ENCODE assay signal across 33 mouse cellular contexts in genomic region chr11:69867335-69867734, GRCm38 (mm10). TPM values are rescaled to one million over a fixed set of nuclear protein-coding genes. Genes with fewer than 3 reads are reported as not detected.
A peak's percentile ranks its signal among the peaks of the same experiment; 100 is the strongest.
DNase-seq lines count a peak whose midpoint lies in the region; ATAC-seq and TF ChIP-seq lines count a peak whose summit lies in the region.
"Had no signal": no experiment of that assay in that cellular context is flagged by ENCODE, and none has a peak within 500 bp of the region (broad histone marks: within the 10 kb centered on the region; RNA-seq: fewer than 3 reads in every experiment).

No protein-coding gene starts in this region.

- TF ChIP-seq CTCF in liver, embryonic 14.5 days (IDR thresholded peaks at IDR 0.05; ENCODE audit: low read depth), result no peak

- H3K36me3 ChIP-seq in hindbrain, embryonic 13.5 days, result no peaks in the 10 kb centered on the region
- H3K36me3 ChIP-seq in hindbrain, embryonic 12.5 days, result no peaks in the 10 kb centered on the region
- H3K36me3 ChIP-seq in liver, embryonic 14.5 days (replicated peaks; ENCODE audit: control insufficient read depth, insufficient read depth, low read depth), result no peaks in the 10 kb centered on the region
- H3K36me3 ChIP-seq: embryonic facial prominence, embryonic 10.5 days; embryonic facial prominence, embryonic 15.5 days; forebrain, embryonic 12.5 days; kidney, embryonic 15.5 days; limb, embryonic 12.5 days; midbrain, embryonic 13.5 days had no signal

- no peaks in the 10 kb centered on the region; the same call in 1 of the 2 replicates for H3K27me3 ChIP-seq in hindbrain, embryonic 13.5 days
- H3K27me3 ChIP-seq in hindbrain, embryonic 12.5 days, result 0 out of 2 replicates have a peak, but pooled peaks cover 5% of the 10 kb centered on the region
- H3K27me3 ChIP-seq in liver, embryonic 14.5 days (ENCODE audit: control insufficient read depth, insufficient read depth, low read length), result no peaks in the 10 kb centered on the region
- H3K27me3 ChIP-seq: embryonic facial prominence, embryonic 15.5 days; forebrain, embryonic 12.5 days; kidney, embryonic 15.5 days; midbrain, embryonic 13.5 days had no signal

- no peaks in the 10 kb centered on the region for H3K9me3 ChIP-seq in hindbrain, embryonic 13.5 days
- no peaks in the 10 kb centered on the region for H3K9me3 ChIP-seq in hindbrain, embryonic 12.5 days (replicated peaks)
- H3K9me3 ChIP-seq in liver, embryonic 14.5 days (ENCODE audit: control insufficient read depth, low read length), result no peaks in the 10 kb centered on the region
- H3K9me3 ChIP-seq: embryonic facial prominence, embryonic 10.5 days; embryonic facial prominence, embryonic 15.5 days; forebrain, embryonic 12.5 days; kidney, embryonic 15.5 days; limb, embryonic 12.5 days; megakaryocyte, embryonic 14.5 days; midbrain, embryonic 13.5 days had no signal

- no peak for ATAC-seq in hindbrain, embryonic 13.5 days (ENCODE audit: low FRiP score)
- no peak for ATAC-seq in hindbrain, embryonic 12.5 days (ENCODE audit: low FRiP score)
- peak; percentile 63; the same call in 1 of the 2 replicates for ATAC-seq in liver, embryonic 14.5 days (ENCODE audit: insufficient read depth)
- ATAC-seq in frontal cortex, adult (ENCODE audit: low TSS enrichment), result no peak
- ATAC-seq: activated CD4-positive, CD25-positive, alpha-beta regulatory T cell, adult 4 months; forebrain, postnatal 0 days; midbrain, embryonic 13.5 days had no signal

- peak; percentile 49 to 61 for DNase-seq in lung, adult 18-20 months
- DNase-seq in lung, postnatal 10 days, result no peak
- no peak for DNase-seq in liver, embryonic 14.5 days (ENCODE audit: low read depth in 3 of 3, low spot score in 3 of 3)
- no peak for DNase-seq in thymus, postnatal 25 days
- DNase-seq: adrenal gland, adult 2 months; adrenal gland, postnatal 36 days; B cell, adult 2 months; cerebellum, adult 2 months; cerebellum, postnatal 14 days; forebrain, postnatal 0 days; gastrocnemius, postnatal 14 days; heart, adult 2 months; heart, postnatal 36 days; kidney, adult 18-20 months; kidney, postnatal 25 days; lung, embryonic 14.5 days; thymus, postnatal 14 days had no signal

- H3K4me3 ChIP-seq in hindbrain, embryonic 13.5 days, result no peak overlapping the region
- H3K4me3 ChIP-seq in hindbrain, embryonic 12.5 days, result no peak overlapping the region
- H3K4me3 ChIP-seq in liver, embryonic 14.5 days (ENCODE audit: insufficient read depth in 1 of 2, low read depth in 2 of 2, low read length in 2 of 2), result no peak overlapping the region
- H3K4me3 ChIP-seq: embryonic facial prominence, embryonic 10.5 days; embryonic facial prominence, embryonic 15.5 days; forebrain, embryonic 12.5 days; heart, adult 2 months; kidney, embryonic 15.5 days; limb, embryonic 12.5 days; megakaryocyte, embryonic 14.5 days; midbrain, embryonic 13.5 days had no signal

- WGBS in hindbrain, embryonic 13.5 days, result 73% methylated on average over 9 of the region's 9 CpGs
- WGBS in hindbrain, embryonic 12.5 days, result 74% methylated on average over 9 of the region's 9 CpGs
- WGBS in liver, embryonic 14.5 days (ENCODE audit: insufficient replicate concordance), result 32% methylated on average over 9 of the region's 9 CpGs

- H3K4me1 ChIP-seq in hindbrain, embryonic 13.5 days (replicated peaks), result no peaks in the 10 kb centered on the region
- no peaks in the 10 kb centered on the region for H3K4me1 ChIP-seq in hindbrain, embryonic 12.5 days
- peaks cover 32 to 33% of the 10 kb centered on the region in 2 experiments for H3K4me1 ChIP-seq in liver, embryonic 14.5 days (replicated peaks; ENCODE audit: control insufficient read depth in 2 of 2, insufficient read depth in 2 of 2, low read length in 1 of 2)
- H3K4me1 ChIP-seq: kidney, embryonic 15.5 days; midbrain, embryonic 13.5 days had no signal

- H3K4me2 ChIP-seq in hindbrain, embryonic 13.5 days, result no peak overlapping the region
- no peak overlapping the region for H3K4me2 ChIP-seq in hindbrain, embryonic 12.5 days (replicated peaks)
- H3K4me2 ChIP-seq in liver, embryonic 14.5 days (ENCODE audit: low read depth), result no peak overlapping the region
- H3K4me2 ChIP-seq: embryonic facial prominence, embryonic 15.5 days; forebrain, embryonic 12.5 days; hindbrain, embryonic 14.5 days; kidney, embryonic 15.5 days; limb, embryonic 12.5 days; lung, embryonic 14.5 days; midbrain, embryonic 13.5 days had no signal

- no peak overlapping the region for H3K27ac ChIP-seq in hindbrain, embryonic 13.5 days
- no peak overlapping the region for H3K27ac ChIP-seq in hindbrain, embryonic 12.5 days
- H3K27ac ChIP-seq in liver, embryonic 14.5 days, result no peak overlapping the region
- H3K27ac ChIP-seq: embryonic facial prominence, embryonic 10.5 days; embryonic facial prominence, embryonic 15.5 days; forebrain, embryonic 12.5 days; heart, adult 2 months; hindbrain, embryonic 14.5 days; kidney, embryonic 15.5 days; limb, embryonic 12.5 days; midbrain, embryonic 13.5 days had no signal

- TF ChIP-seq EP300 in liver, embryonic 14.5 days (IDR thresholded peaks at IDR 0.05; ENCODE audit: low read depth), result peak; percentile 61

- H3K9ac ChIP-seq in hindbrain, embryonic 13.5 days, result 0 out of 2 replicates have a peak overlapping the region, but pooled peaks have one; percentile 39
- H3K9ac ChIP-seq in hindbrain, embryonic 12.5 days, result no peak overlapping the region
- no peak overlapping the region for H3K9ac ChIP-seq in liver, embryonic 14.5 days (replicated peaks)
- H3K9ac ChIP-seq: embryonic facial prominence, embryonic 15.5 days; forebrain, embryonic 12.5 days; forebrain, postnatal 0 days; hindbrain, embryonic 14.5 days; kidney, embryonic 15.5 days; limb, embryonic 12.5 days; lung, embryonic 14.5 days; midbrain, embryonic 13.5 days had no signal

RNA-seq across cellular contexts. Expression of gene Tnk1, which starts 8.8 kb away (rescaled TPM):
- 0.13 and 0.23 TPM in 2 replicates for polyA plus RNA-seq in hindbrain, embryonic 13.5 days (2015; fragmentation: Nextera tagmentation; extraction: Ambion mirVana)
- 0.57 and 1.4 TPM in 2 replicates for polyA plus RNA-seq in hindbrain, embryonic 12.5 days (2016; fragmentation: Nextera tagmentation; extraction: Ambion mirVana)
- 1.2 TPM in 2 replicates for polyA plus RNA-seq in liver, embryonic 14.5 days (2012; rRNA removed)
- polyA plus RNA-seq in liver, embryonic 14.5 days (2014; fragmentation: Nextera tagmentation; extraction: Ambion mirVana), result 0.43 and 0.80 TPM in 2 replicates
- polyA plus RNA-seq: activated CD4-positive, CD25-positive, alpha-beta regulatory T cell, adult 4 months; hindbrain, embryonic 14.5 days had no signal

RNA-seq across cellular contexts. Expression of gene Tmem95, which starts 10.5 kb away (rescaled TPM):
- not detected in 2 replicates for polyA plus RNA-seq in hindbrain, embryonic 13.5 days (2015; fragmentation: Nextera tagmentation; extraction: Ambion mirVana)
- polyA plus RNA-seq in hindbrain, embryonic 12.5 days (2016; fragmentation: Nextera tagmentation; extraction: Ambion mirVana), result not detected in 2 replicates
- polyA plus RNA-seq in liver, embryonic 14.5 days (2012; rRNA removed), result not detected in 2 replicates
- polyA plus RNA-seq in liver, embryonic 14.5 days (2014; fragmentation: Nextera tagmentation; extraction: Ambion mirVana), result not detected in 2 replicates
- polyA plus RNA-seq: activated CD4-positive, CD25-positive, alpha-beta regulatory T cell, adult 4 months; adrenal gland, adult 2 months; brain, embryonic 14.5 days; cerebellum, adult 2 months; embryonic facial prominence, embryonic 10.5 days; forebrain, embryonic 12.5 days; forebrain, postnatal 0 days; heart, adult 2 months; heart, embryonic 16.5 days; hindbrain, embryonic 14.5 days; limb, embryonic 12.5 days; lung, embryonic 14.5 days; midbrain, embryonic 13.5 days; neural tube, embryonic 14.5 days; stomach, embryonic 16.5 days had no signal

RNA-seq across cellular contexts. Expression of gene Kctd11, which starts 13.9 kb away (rescaled TPM):
- polyA plus RNA-seq in hindbrain, embryonic 13.5 days (2015; fragmentation: Nextera tagmentation; extraction: Ambion mirVana), result 2.0 and 2.5 TPM in 2 replicates
- polyA plus RNA-seq in hindbrain, embryonic 12.5 days (2016; fragmentation: Nextera tagmentation; extraction: Ambion mirVana), result 2.9 and 3.2 TPM in 2 replicates
- 0.93 TPM in 2 replicates for polyA plus RNA-seq in liver, embryonic 14.5 days (2012; rRNA removed)
- 0.53 and 1.00 TPM in 2 replicates for polyA plus RNA-seq in liver, embryonic 14.5 days (2014; fragmentation: Nextera tagmentation; extraction: Ambion mirVana)

RNA-seq across cellular contexts. Expression of gene Plscr3, which starts 21.2 kb away (rescaled TPM):
- polyA plus RNA-seq in hindbrain, embryonic 13.5 days (2015; fragmentation: Nextera tagmentation; extraction: Ambion mirVana), result 51.7 and 53.7 TPM in 2 replicates
- 74.9 and 87.3 TPM in 2 replicates for polyA plus RNA-seq in hindbrain, embryonic 12.5 days (2016; fragmentation: Nextera tagmentation; extraction: Ambion mirVana)
- 18.0 and 20.0 TPM in 2 replicates for polyA plus RNA-seq in liver, embryonic 14.5 days (2012; rRNA removed)
- polyA plus RNA-seq in liver, embryonic 14.5 days (2014; fragmentation: Nextera tagmentation; extraction: Ambion mirVana), result 22.8 and 25.0 TPM in 2 replicates

RNA-seq across cellular contexts. Expression of gene Acap1, which starts 28.0 kb away (rescaled TPM):
- 0.17 and 0.52 TPM in 2 replicates for polyA plus RNA-seq in hindbrain, embryonic 13.5 days (2015; fragmentation: Nextera tagmentation; extraction: Ambion mirVana)
- polyA plus RNA-seq in hindbrain, embryonic 12.5 days (2016; fragmentation: Nextera tagmentation; extraction: Ambion mirVana), result 0.86 and 0.92 TPM in 2 replicates
- polyA plus RNA-seq in liver, embryonic 14.5 days (2012; rRNA removed), result 2.7 and 2.8 TPM in 2 replicates
- 2.9 and 3.3 TPM in 2 replicates for polyA plus RNA-seq in liver, embryonic 14.5 days (2014; fragmentation: Nextera tagmentation; extraction: Ambion mirVana)

Comparison
In these comparisons a context has a peak if more than half of its experiments do, and no peak if none do; other contexts are left out.
1. DNase-seq: peak in lung, adult 18-20 months (2 of 2); none in lung, postnatal 10 days (single experiment), liver, embryonic 14.5 days (0 of 3) and thymus, postnatal 25 days (single experiment).